Mouse (Mus musculus) bone marrow, adult 2 months (tissue): Measurements from ENCODE around the gene Rbpj. TPM values are rescaled to one million over a fixed set of nuclear protein-coding genes. Genes with fewer than 3 reads are reported as not detected.

ENCODE experiments used
- H3K27ac ChIP-seq: fragments of 200-500 bp; 2 replicates; pipeline ENCODE4 v1.5.1; 2012; ENCODE audit warnings: low read depth, mild to moderate bottlenecking, control low read depth, inconsistent platforms, low read length; ENCODE audit not compliant: control insufficient read depth, poor library complexity, insufficient read depth
- H3K4me1 ChIP-seq: fragments of 200-500 bp; 2 replicates; pipeline ENCODE4 v1.6.1; 2011; ENCODE audit warnings: low read length; ENCODE audit not compliant: control insufficient read depth, insufficient read depth
- H3K4me3 ChIP-seq: fragments of 200-500 bp; replicated peaks from 2 replicates; pipeline ENCODE3; 2011; ENCODE audit warnings: mild to moderate bottlenecking, low read depth, low read length, control low read depth; ENCODE audit not compliant: control insufficient read depth
- CTCF ChIP-seq: fragments of 200-500 bp; IDR thresholded peaks from 2 replicates; pipeline ENCODE4 v1.5.1; 2011; ENCODE audit warnings: low read length, control low read depth; ENCODE audit not compliant: control insufficient read depth, insufficient read depth
- POLR2A ChIP-seq: fragments of 200-500 bp; IDR thresholded peaks from 2 replicates; pipeline ENCODE4 v1.6.1; 2011; ENCODE audit warnings: low read depth, mild to moderate bottlenecking, control low read depth, low read length, borderline replicate concordance; ENCODE audit not compliant: control insufficient read depth
- whole genome bisulfite sequencing: fragments of 180-500 bp; shearing (Covaris S2); methylation state at CpG from one replicate; pipeline ENCODE4 v1.1.7; 2018; 5-methylcytosine and 5-hydroxymethylcytosine counted together
- polyA plus RNA-seq: library from polyadenylated mRNA; stranded (reverse); fragments of >200 nt; gene quantifications from 2 replicates; pipeline ENCODE4 v1.2.4, GENCODE M21; 2011; ENCODE audit warnings: low replicate concordance; ENCODE audit not compliant: missing spikeins, insufficient read depth, insufficient read length

Gene Rbpj
- polyA plus RNA-seq, 1 experiment, result 26.0 TPM

- no peak overlapping the region for H3K4me3 ChIP-seq
- no peak for TF ChIP-seq CTCF
- no peak for TF ChIP-seq POLR2A
- no peak overlapping the region for H3K27ac ChIP-seq
- WGBS, result 91% methylated on average over 11 of the region's 11 CpGs
- H3K4me1 ChIP-seq, result no peaks in the 10 kb centered on the region; the same call in 1 of the 2 replicates
Observed at GRCm38 (mm10) chr5:53472485-53472884, 6.5 kb downstream of the Rbpj start.

- H3K4me3 ChIP-seq, result no peak overlapping the region
- 86% methylated on average over 6 of the region's 6 CpGs for WGBS
- TF ChIP-seq CTCF, result no peak
- no peaks in the 10 kb centered on the region; the same call in 1 of the 2 replicates for H3K4me1 ChIP-seq
- no peak overlapping the region for H3K27ac ChIP-seq
Observed at GRCm38 (mm10) chr5:53479161-53479560, 13.2 kb downstream of the Rbpj start.

- 74% methylated on average over 5 of the region's 5 CpGs for WGBS
- no peaks in the 10 kb centered on the region; the same call in 1 of the 2 replicates for H3K4me1 ChIP-seq
- no peak for TF ChIP-seq CTCF
- no peak for TF ChIP-seq POLR2A
Observed at GRCm38 (mm10) chr5:53479891-53480290, 13.9 kb downstream of the Rbpj start.

GRCm38 (mm10) chr5:53481021-53481420, 15.1 kb downstream of the Rbpj start:
- TF ChIP-seq POLR2A, result no peak
- TF ChIP-seq CTCF, result no peak
- Histone ChIP-seq H3K27ac (no peak overlapping the region), H3K4me1 (no peaks in the 10 kb centered on the region; the same call in 1 of the 2 replicates), H3K4me3 (no peak overlapping the region)
- WGBS, result 84% methylated on average over 2 of the region's 2 CpGs

More at GRCm38 (mm10) chr5:53479891-53480290, 13.9 kb downstream of the Rbpj start:
- no peak overlapping the region for H3K4me3 ChIP-seq
- H3K27ac ChIP-seq, result no peak overlapping the region

GRCm38 (mm10) chr5:53485069-53485628, 19.2 kb downstream of the Rbpj start:
- WGBS, result 73% methylated on average over 6 of the region's 6 CpGs

GRCm38 (mm10) chr5:53485934-53486475, 20.1 kb downstream of the Rbpj start:
- Histone ChIP-seq H3K4me1 (peaks cover 2% of the 10 kb centered on the region), H3K4me3 (no peak overlapping the region), H3K27ac (no peak overlapping the region)
- 81% methylated on average over 9 of the region's 9 CpGs for WGBS
- no peak for TF ChIP-seq POLR2A

More at GRCm38 (mm10) chr5:53485069-53485628, 19.2 kb downstream of the Rbpj start:
- no peak overlapping the region for H3K4me3 ChIP-seq
- no peak overlapping the region for H3K27ac ChIP-seq
- H3K4me1 ChIP-seq, result no peaks in the 10 kb centered on the region
- TF ChIP-seq CTCF, result no peak
- TF ChIP-seq POLR2A, result no peak

- peaks cover 2% of the 10 kb centered on the region for H3K4me1 ChIP-seq
- H3K27ac ChIP-seq, result no peak overlapping the region
- no peak overlapping the region for H3K4me3 ChIP-seq
- TF ChIP-seq CTCF (no peak), POLR2A (no peak)
- WGBS, result 71% methylated on average over 11 of the region's 11 CpGs
Observed at GRCm38 (mm10) chr5:53486966-53487592, 21.1 kb downstream of the Rbpj start.

- 6% methylated on average over 5 of the region's 5 CpGs for WGBS
- Histone ChIP-seq H3K4me1 (peaks cover 2% of the 10 kb centered on the region), H3K27ac (no peak overlapping the region), H3K4me3 (no peak overlapping the region)
- TF ChIP-seq CTCF, result no peak
- no peak for TF ChIP-seq POLR2A
Observed at GRCm38 (mm10) chr5:53490697-53491099, 24.7 kb downstream of the Rbpj start.
